Mouse (Mus musculus) lung, postnatal 0 days (tissue): Measurements from ENCODE around the gene Kif21a.

Source experiments
- CTCF ChIP-seq: IDR thresholded peaks from 2 replicates; pipeline ENCODE4 v1.5.1; 2016; ENCODE audit warnings: antibody characterized with exemption, mild to moderate bottlenecking
- EP300 ChIP-seq: IDR thresholded peaks from 2 replicates; pipeline ENCODE4 v1.6.1; 2016; ENCODE audit warnings: antibody characterized with exemption, mild to moderate bottlenecking, control low read depth

DNA sequence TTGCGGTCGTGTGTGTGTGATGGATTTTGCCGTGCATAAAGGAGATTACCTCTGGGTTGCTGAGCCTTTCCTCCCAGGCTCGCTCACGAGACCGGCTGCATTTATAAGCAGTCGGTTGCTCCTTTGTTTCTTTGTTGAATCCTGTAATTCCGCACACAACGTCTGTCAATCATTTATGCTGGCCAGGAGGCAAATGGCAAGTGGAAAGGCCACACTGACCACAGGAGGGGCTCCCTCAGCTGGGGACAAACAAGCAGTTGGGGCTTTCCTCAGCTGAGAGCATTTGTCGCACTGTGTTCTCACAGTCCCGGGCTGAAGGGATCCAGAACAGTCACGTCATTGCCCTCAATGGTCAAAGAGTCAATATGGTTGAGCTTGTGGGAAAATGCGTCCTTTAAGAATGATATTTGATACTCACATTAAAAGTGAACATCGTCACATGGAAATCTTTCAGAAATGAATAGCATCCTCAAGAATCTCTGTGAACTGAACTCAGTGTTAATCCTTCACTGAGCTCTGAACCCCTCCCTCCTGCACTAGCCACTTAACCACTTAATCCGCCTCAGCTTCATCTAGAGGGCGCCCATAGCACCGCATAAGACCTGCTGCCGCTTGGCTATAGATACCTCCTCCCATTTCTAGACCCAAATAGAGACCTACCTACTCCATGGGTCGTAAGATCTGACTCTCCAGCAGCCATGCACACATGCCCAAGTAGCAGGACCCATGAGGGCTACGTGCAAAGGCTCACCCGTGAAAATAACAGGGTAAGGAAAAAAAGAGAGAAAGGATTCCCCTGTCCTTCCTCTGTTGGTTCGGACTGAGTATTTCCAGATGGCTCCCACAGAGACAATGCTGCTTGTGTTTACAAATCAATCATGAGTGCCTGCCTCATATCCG lies 32.2 kb downstream of the Kif21a start:
- TF ChIP-seq CTCF (no peak), EP300 (no peak)
